Mouse (Mus musculus): Measurements from ENCODE around the gene Spint4. TPM values are rescaled to one million over a fixed set of nuclear protein-coding genes. Genes with fewer than 3 reads are reported as not detected.

Spint4 gene
- polyA plus RNA-seq, 1 experiment from 2014 or later, result 1.1 TPM

DNA sequence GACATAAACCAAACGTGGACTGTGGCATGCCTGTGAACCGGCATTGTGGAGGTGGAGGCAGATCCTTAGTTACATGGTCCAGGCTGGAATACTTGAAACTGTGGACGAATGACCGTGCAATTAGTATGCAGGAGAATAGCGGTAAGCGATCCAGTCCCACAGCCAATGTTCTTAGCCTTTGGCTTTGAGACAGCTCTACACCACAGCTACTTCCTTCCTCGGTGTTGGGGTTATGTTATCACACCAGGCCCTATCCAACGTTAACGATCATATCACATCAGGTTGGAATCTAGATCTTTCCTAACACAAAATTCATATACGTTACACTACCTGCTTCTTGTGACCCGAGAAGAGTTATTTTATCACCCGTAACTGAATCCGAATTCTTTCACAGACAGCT, 46.7 kb downstream of the Spint4 start:
- Histone ChIP-seq H3K4me1 (ENCODE audit: control insufficient read depth, insufficient read depth, low read length) (peaks cover 5% of the 10 kb centered on the region), H3K9me3 (ENCODE audit: control insufficient read depth, low read length) (no peaks in the 10 kb centered on the region), H3K4me3 (ENCODE audit: low read length) (peak overlapping the region; percentile 83), H3K27me3 (ENCODE audit: control insufficient read depth, insufficient read depth, low read length) (no peaks in the 10 kb centered on the region), H3K27ac (ENCODE audit: low read depth, low read length) (no peak overlapping the region), H3K4me2 (replicated peaks; ENCODE audit: low read depth, low read length) (peak overlapping the region; percentile 60), H3K9ac (ENCODE audit: low read depth, low read length) (peak overlapping the region; percentile 93; the same call in 1 of the 2 replicates), H3K36me3 (ENCODE audit: control insufficient read depth, insufficient read depth, low read length) (peaks cover 21% of the 10 kb centered on the region)
- no peak for ATAC-seq (ENCODE audit: low FRiP score, low TSS enrichment)
- WGBS, result 67% methylated on average over 13 of the region's 13 CpGs

DNA sequence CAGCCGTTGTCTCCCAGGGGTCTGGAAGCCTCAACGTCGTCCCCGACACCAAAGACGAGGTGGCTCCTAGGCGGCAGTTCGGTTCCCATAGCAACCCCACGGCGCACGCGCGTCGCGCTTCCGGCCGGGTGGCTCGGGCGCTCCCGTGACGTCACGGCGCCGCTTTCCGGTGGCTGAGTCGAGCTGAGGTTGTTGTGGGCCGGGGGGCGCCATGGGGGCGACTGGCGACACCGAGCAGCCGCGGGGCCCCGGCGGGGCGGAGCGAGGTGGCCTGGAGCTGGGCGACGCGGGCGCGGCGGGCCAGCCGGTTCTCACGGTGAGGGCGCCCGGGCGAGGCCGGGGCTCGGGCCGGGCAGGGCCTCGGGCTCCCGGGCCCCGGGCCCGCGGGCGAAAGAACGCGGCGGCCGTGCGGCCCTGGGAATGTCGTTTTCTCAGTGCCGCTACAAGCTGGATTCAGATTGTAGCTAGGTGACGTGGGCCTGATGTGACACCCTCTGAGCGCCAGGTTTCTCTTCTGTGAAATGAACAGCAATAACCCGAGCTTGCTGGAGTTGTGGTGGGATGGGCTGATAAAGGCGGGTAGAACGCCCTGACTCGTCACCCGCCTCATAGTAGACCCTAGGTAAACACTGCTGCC, 47.7 kb downstream of the Spint4 start, which contains the start of the genes Wfdc3 and Dnttip1:
Gene Wfdc3 (minus strand): TSS at position 89 of the 637 bp plus-strand sequence.
Gene Dnttip1 (plus strand): TSS at position 141 of the 637 bp plus-strand sequence.
- no peaks in the 10 kb centered on the region for H3K9me3 ChIP-seq (ENCODE audit: control insufficient read depth, low read length)
- peak within 1 kb of the TSS; percentile 60 for H3K4me2 ChIP-seq (replicated peaks; ENCODE audit: low read depth, low read length)
- peaks cover 30% of the 10 kb centered on the region for H3K36me3 ChIP-seq (ENCODE audit: control insufficient read depth, insufficient read depth, low read length)
- no peaks in the 10 kb centered on the region for H3K27me3 ChIP-seq (ENCODE audit: control insufficient read depth, insufficient read depth, low read length)
- ATAC-seq (ENCODE audit: low FRiP score, low TSS enrichment), result peak; percentile 89
- peak within 1 kb of the TSS; percentile 55; the same call in 1 of the 2 replicates for H3K27ac ChIP-seq (ENCODE audit: low read depth, low read length)
- peak within 1 kb of the TSS; percentile 83 for H3K4me3 ChIP-seq (ENCODE audit: low read length)
- H3K9ac ChIP-seq (ENCODE audit: low read depth, low read length), result peak within 1 kb of the TSS; percentile 93
- WGBS, result under 1% methylated on average over 70 of the region's 70 CpGs
- H3K4me1 ChIP-seq (ENCODE audit: control insufficient read depth, insufficient read depth, low read length), result peaks cover 5% of the 10 kb centered on the region

DNA sequence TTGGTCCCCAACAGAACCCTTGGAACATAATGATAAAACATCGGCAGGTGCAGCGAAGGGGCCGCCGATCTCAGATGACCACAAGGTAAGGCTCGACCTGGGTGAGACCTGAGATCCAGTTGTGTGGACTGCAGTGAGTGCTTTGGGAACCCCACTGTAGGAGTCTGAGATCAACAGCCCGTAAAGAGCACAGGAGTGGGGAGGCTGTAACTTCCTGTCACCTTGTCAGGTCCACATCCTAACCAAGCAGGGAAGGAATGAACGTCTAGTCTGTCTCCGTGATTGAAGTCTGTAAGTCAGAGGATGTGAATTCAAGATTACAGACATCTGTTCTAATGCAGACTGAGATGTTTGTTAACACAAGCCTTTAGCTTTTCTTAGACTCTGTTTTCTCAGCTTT, 48.4 kb downstream of the Spint4 start:
- Histone ChIP-seq H3K4me2 (replicated peaks; ENCODE audit: low read depth, low read length) (peak overlapping the region; percentile 60), H3K27me3 (ENCODE audit: control insufficient read depth, insufficient read depth, low read length) (no peaks in the 10 kb centered on the region), H3K9ac (ENCODE audit: low read depth, low read length) (peak overlapping the region; percentile 93), H3K4me3 (ENCODE audit: low read length) (peak overlapping the region; percentile 83), H3K36me3 (ENCODE audit: control insufficient read depth, insufficient read depth, low read length) (peaks cover 34% of the 10 kb centered on the region), H3K9me3 (ENCODE audit: control insufficient read depth, low read length) (no peaks in the 10 kb centered on the region), H3K4me1 (ENCODE audit: control insufficient read depth, insufficient read depth, low read length) (peaks cover 5% of the 10 kb centered on the region), H3K27ac (ENCODE audit: low read depth, low read length) (no peak overlapping the region)
- no peak for ATAC-seq (ENCODE audit: low FRiP score, low TSS enrichment)
- WGBS, result 44% methylated on average over 8 of the region's 8 CpGs

DNA sequence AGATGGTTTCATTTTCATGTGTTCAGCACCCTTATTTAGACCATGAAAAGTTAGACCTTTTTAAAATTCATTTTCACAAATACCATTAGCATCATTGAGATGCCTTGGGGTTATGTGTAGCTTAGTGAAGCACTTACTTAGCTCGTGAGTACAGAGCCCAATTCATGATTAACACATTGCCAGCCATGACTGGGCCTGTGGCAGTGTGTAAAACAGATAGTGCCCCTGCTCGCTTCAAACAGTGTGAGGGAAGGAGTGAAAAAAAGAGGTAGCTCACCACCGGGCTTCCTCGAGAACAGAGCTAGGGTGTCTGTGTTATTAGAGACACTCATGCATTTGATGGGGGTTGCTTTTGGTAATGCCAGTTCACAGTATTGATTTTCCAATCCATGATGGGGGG, 49.9 kb downstream of the Spint4 start:
- WGBS, result 86% methylated on average over 4 of the region's 4 CpGs
- Histone ChIP-seq H3K9me3 (ENCODE audit: control insufficient read depth, low read length) (no peaks in the 10 kb centered on the region), H3K4me2 (replicated peaks; ENCODE audit: low read depth, low read length) (no peak overlapping the region), H3K27ac (ENCODE audit: low read depth, low read length) (no peak overlapping the region), H3K4me1 (ENCODE audit: control insufficient read depth, insufficient read depth, low read length) (peaks cover 5% of the 10 kb centered on the region), H3K36me3 (ENCODE audit: control insufficient read depth, insufficient read depth, low read length) (peaks cover 47% of the 10 kb centered on the region), H3K9ac (ENCODE audit: low read depth, low read length) (no peak overlapping the region), H3K27me3 (ENCODE audit: control insufficient read depth, insufficient read depth, low read length) (no peaks in the 10 kb centered on the region), H3K4me3 (ENCODE audit: low read length) (no peak overlapping the region)
- ATAC-seq (ENCODE audit: low FRiP score, low TSS enrichment), result no peak

DNA sequence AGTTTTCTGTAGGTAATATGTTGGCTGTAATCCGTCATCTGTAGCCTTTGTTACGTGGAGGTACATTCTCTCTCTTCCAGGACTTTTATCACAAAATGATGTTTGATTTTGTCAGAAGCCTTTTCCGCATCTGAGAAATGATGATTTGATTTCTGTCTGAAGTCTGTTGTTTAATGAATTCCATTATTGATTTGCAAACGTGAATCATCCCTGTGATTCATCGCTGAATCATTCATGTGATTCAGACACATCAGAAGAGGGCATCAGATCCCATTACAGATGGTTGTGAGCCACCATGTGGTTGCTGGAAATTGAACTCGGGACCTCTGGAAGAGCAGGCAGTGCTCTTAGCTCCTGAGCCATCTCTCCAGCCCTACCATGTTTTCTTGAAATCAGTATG, 50.7 kb downstream of the Spint4 start:
- no peak overlapping the region for H3K4me2 ChIP-seq (replicated peaks; ENCODE audit: low read depth, low read length)
- H3K36me3 ChIP-seq (ENCODE audit: control insufficient read depth, insufficient read depth, low read length), result peaks cover 55% of the 10 kb centered on the region
- no peak overlapping the region for H3K27ac ChIP-seq (ENCODE audit: low read depth, low read length)
- H3K27me3 ChIP-seq (ENCODE audit: control insufficient read depth, insufficient read depth, low read length), result no peaks in the 10 kb centered on the region
- H3K4me1 ChIP-seq (ENCODE audit: control insufficient read depth, insufficient read depth, low read length), result peaks cover 5% of the 10 kb centered on the region
- H3K9me3 ChIP-seq (ENCODE audit: control insufficient read depth, low read length), result no peaks in the 10 kb centered on the region
- ATAC-seq (ENCODE audit: low FRiP score, low TSS enrichment), result no peak
- no peak overlapping the region for H3K4me3 ChIP-seq (ENCODE audit: low read length)
- no peak overlapping the region for H3K9ac ChIP-seq (ENCODE audit: low read depth, low read length)
- 91% methylated on average over 6 of the region's 6 CpGs for WGBS

Other genes with a start within 250 kb of the Spint4 start
- gene Sys1, start 241.5 kb upstream of the Spint4 start, polyA plus RNA-seq (2014; fragmentation: Nextera tagmentation; extraction: Ambion mirVana), result 66.8 and 69.4 TPM in 2 replicates
- 7.1 and 8.4 TPM in 2 replicates for gene Gm20458, start 237.5 kb upstream of the Spint4 start, polyA plus RNA-seq (2014; fragmentation: Nextera tagmentation; extraction: Ambion mirVana)
- gene Trp53tg5, start 224.8 kb upstream of the Spint4 start, polyA plus RNA-seq (2014; fragmentation: Nextera tagmentation; extraction: Ambion mirVana), result not detected in 2 replicates
- gene Dbndd2, start 212.4 kb upstream of the Spint4 start, polyA plus RNA-seq (2014; fragmentation: Nextera tagmentation; extraction: Ambion mirVana), result 12.4 and 14.7 TPM in 2 replicates
- gene Pigt, start 201.0 kb upstream of the Spint4 start, polyA plus RNA-seq (2014; fragmentation: Nextera tagmentation; extraction: Ambion mirVana), result 70.7 and 79.2 TPM in 2 replicates
- gene Wfdc2, start 136.1 kb upstream of the Spint4 start, polyA plus RNA-seq (2014; fragmentation: Nextera tagmentation; extraction: Ambion mirVana), result 330 and 331 TPM in 2 replicates
- not detected in 2 replicates for gene Spint3, start 125.0 kb upstream of the Spint4 start, polyA plus RNA-seq (2014; fragmentation: Nextera tagmentation; extraction: Ambion mirVana)
- gene Wfdc6a, start 113.1 kb upstream of the Spint4 start, polyA plus RNA-seq (2014; fragmentation: Nextera tagmentation; extraction: Ambion mirVana), result not detected in 2 replicates
- not detected in 2 replicates for gene Eppin, start 104.9 kb upstream of the Spint4 start, polyA plus RNA-seq (2014; fragmentation: Nextera tagmentation; extraction: Ambion mirVana)
- not detected in 2 replicates for gene Wfdc6b, start 85.0 kb upstream of the Spint4 start, polyA plus RNA-seq (2014; fragmentation: Nextera tagmentation; extraction: Ambion mirVana)
- gene Wfdc8, start 84.9 kb upstream of the Spint4 start, polyA plus RNA-seq (2014; fragmentation: Nextera tagmentation; extraction: Ambion mirVana), result not detected in 2 replicates
- not detected in 2 replicates for gene Wfdc16, start 59.7 kb upstream of the Spint4 start, polyA plus RNA-seq (2014; fragmentation: Nextera tagmentation; extraction: Ambion mirVana)
- not detected in 2 replicates for gene Wfdc10, start 42.5 kb upstream of the Spint4 start, polyA plus RNA-seq (2014; fragmentation: Nextera tagmentation; extraction: Ambion mirVana)
- not detected in 2 replicates for gene Wfdc9, start 41.9 kb upstream of the Spint4 start, polyA plus RNA-seq (2014; fragmentation: Nextera tagmentation; extraction: Ambion mirVana)
- not detected in 2 replicates for gene Wfdc11, start 24.4 kb upstream of the Spint4 start, polyA plus RNA-seq (2014; fragmentation: Nextera tagmentation; extraction: Ambion mirVana)
- gene Wfdc13, start 13.4 kb upstream of the Spint4 start, polyA plus RNA-seq (2014; fragmentation: Nextera tagmentation; extraction: Ambion mirVana), result 0.54 and 0.93 TPM in 2 replicates
- not detected in 2 replicates for gene Spint5, start 16.8 kb downstream of the Spint4 start, polyA plus RNA-seq (2014; fragmentation: Nextera tagmentation; extraction: Ambion mirVana)
- gene Wfdc3, start 47.4 kb downstream of the Spint4 start, polyA plus RNA-seq (2014; fragmentation: Nextera tagmentation; extraction: Ambion mirVana), result 0.83 and 1.4 TPM in 2 replicates
- gene Dnttip1, start 47.5 kb downstream of the Spint4 start, polyA plus RNA-seq (2014; fragmentation: Nextera tagmentation; extraction: Ambion mirVana), result 64.4 and 70.8 TPM in 2 replicates
- gene Ube2c, start 71.4 kb downstream of the Spint4 start, polyA plus RNA-seq (2014; fragmentation: Nextera tagmentation; extraction: Ambion mirVana), result 559 and 687 TPM in 2 replicates
- 1.8 and 1.9 TPM in 2 replicates for gene Tnnc2, start 81.5 kb downstream of the Spint4 start, polyA plus RNA-seq (2014; fragmentation: Nextera tagmentation; extraction: Ambion mirVana)
- 16.0 and 16.6 TPM in 2 replicates for gene Snx21, start 87.3 kb downstream of the Spint4 start, polyA plus RNA-seq (2014; fragmentation: Nextera tagmentation; extraction: Ambion mirVana)
- 13.7 and 17.0 TPM in 2 replicates for gene Acot8, start 106.4 kb downstream of the Spint4 start, polyA plus RNA-seq (2014; fragmentation: Nextera tagmentation; extraction: Ambion mirVana)
- 7.3 and 9.0 TPM in 2 replicates for gene Zswim3, start 106.6 kb downstream of the Spint4 start, polyA plus RNA-seq (2014; fragmentation: Nextera tagmentation; extraction: Ambion mirVana)
- gene Zswim1, start 124.2 kb downstream of the Spint4 start, polyA plus RNA-seq (2014; fragmentation: Nextera tagmentation; extraction: Ambion mirVana), result 12.4 and 20.0 TPM in 2 replicates
- not detected in 2 replicates for gene Spata25, start 130.0 kb downstream of the Spint4 start, polyA plus RNA-seq (2014; fragmentation: Nextera tagmentation; extraction: Ambion mirVana)
- gene Ctsa, start 134.4 kb downstream of the Spint4 start, polyA plus RNA-seq (2014; fragmentation: Nextera tagmentation; extraction: Ambion mirVana), result 122 and 135 TPM in 2 replicates
- gene Neurl2, start 135.0 kb downstream of the Spint4 start, polyA plus RNA-seq (2014; fragmentation: Nextera tagmentation; extraction: Ambion mirVana), result 6.0 and 6.6 TPM in 2 replicates
- gene Pltp, start 159.2 kb downstream of the Spint4 start, polyA plus RNA-seq (2014; fragmentation: Nextera tagmentation; extraction: Ambion mirVana), result 25.7 and 34.6 TPM in 2 replicates
- 68.9 and 72.9 TPM in 2 replicates for gene Pcif1, start 180.8 kb downstream of the Spint4 start, polyA plus RNA-seq (2014; fragmentation: Nextera tagmentation; extraction: Ambion mirVana)
- gene Zfp335, start 213.3 kb downstream of the Spint4 start, polyA plus RNA-seq (2014; fragmentation: Nextera tagmentation; extraction: Ambion mirVana), result 10.7 and 13.8 TPM in 2 replicates
- gene Mmp9, start 242.3 kb downstream of the Spint4 start, polyA plus RNA-seq (2014; fragmentation: Nextera tagmentation; extraction: Ambion mirVana), result 0.76 and 1.4 TPM in 2 replicates